ENCODE assay signal across 8 mouse cellular contexts in the genomic region with DNA sequence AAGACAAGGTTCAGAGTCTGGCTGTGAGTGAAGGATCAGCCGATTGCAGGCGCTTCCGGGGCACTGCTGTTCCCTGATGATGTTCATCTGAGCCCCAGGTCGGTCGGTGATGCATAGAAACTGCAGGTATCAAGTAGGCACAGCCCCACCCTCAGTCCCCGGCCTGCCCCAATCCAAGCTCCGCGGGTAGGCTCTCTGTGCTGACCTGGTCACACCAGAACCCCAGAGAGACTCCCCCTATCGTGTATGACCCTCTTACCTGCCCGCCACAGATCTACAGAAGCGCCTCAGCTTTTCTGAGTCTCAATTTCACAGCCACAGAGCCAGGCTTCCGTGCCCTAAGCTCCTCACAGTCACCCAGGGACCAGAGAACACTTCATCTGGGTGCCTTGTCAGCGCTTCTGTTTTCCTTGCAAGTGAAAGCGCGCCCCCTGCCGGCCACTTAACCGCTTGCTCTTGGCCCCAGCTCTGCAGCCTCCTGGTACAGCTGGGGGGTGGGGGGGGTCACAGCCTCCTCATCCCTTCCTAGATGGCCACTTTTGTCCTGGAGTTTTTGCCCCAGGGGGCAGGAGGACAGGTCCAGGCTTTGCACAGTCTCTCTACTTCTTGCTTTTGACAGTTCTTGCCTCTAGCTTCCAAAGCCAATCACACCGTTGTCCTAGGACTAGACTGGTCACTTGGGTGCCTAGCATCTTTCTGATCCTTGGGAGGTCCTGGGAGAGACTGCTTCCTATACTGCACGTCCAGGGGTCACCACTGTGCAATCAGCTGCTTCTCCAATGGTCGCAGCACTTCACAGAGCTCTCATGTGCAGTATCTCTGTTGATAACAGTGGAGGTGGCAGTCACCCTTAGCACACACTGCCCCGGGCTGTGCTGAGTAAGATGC. TPM values are rescaled to one million over a fixed set of nuclear protein-coding genes. Genes with fewer than 3 reads are reported as not detected.
DNase-seq lines count a peak whose midpoint lies in the region; ATAC-seq lines count a peak whose summit lies in the region.

No protein-coding gene starts in this region.

- intact Hi-C loops in left cerebral cortex, postnatal 25 days (cut with DNase I), result loop anchor here (1.0 to 5.0 kb wide), 3 partner anchors 92 to 150 kb away; no protein-coding TSS in a partner anchor

- 35% methylated on average over 21 of the region's 21 CpGs for WGBS in midbrain, embryonic 13.5 days

- H3K4me3 ChIP-seq in midbrain, embryonic 13.5 days (replicated peaks), result no peak overlapping the region

- peak; percentile 95 for DNase-seq in adrenal gland, postnatal 10 days
- peak; percentile 90 for DNase-seq in embryo, embryonic 10.5 days (ENCODE audit: low spot score)
- DNase-seq in gastrocnemius, postnatal 25 days, result peak; percentile 71
- peak; percentile 82 for DNase-seq in kidney, adult 11 months
- peak; percentile 90 for DNase-seq in left cerebral cortex, postnatal 25 days (ENCODE audit: low spot score in 2 of 2)
- peak; percentile 81 for DNase-seq in skeletal muscle tissue, adult 2 months (ENCODE audit: low read depth, low spot score)
- peak; percentile 79 to 91 for DNase-seq in urinary bladder, postnatal 4 days (ENCODE audit: low spot score in 2 of 2)

- H3K27me3 ChIP-seq in midbrain, embryonic 13.5 days, result no peaks in the 10 kb centered on the region

- no peaks in the 10 kb centered on the region for H3K9me3 ChIP-seq in midbrain, embryonic 13.5 days

- H3K27ac ChIP-seq in midbrain, embryonic 13.5 days, result no peak overlapping the region

- no peak overlapping the region for H3K4me2 ChIP-seq in midbrain, embryonic 13.5 days (replicated peaks)

- no peaks in the 10 kb centered on the region for H3K36me3 ChIP-seq in midbrain, embryonic 13.5 days

- peak; percentile 81 for ATAC-seq in midbrain, embryonic 13.5 days

- no peak overlapping the region for H3K9ac ChIP-seq in midbrain, embryonic 13.5 days (replicated peaks)

- H3K4me1 ChIP-seq in midbrain, embryonic 13.5 days (replicated peaks), result 0 out of 2 replicates have a peak, but pooled peaks cover 3% of the 10 kb centered on the region

RNA-seq across cellular contexts. Expression of gene Orm1, which starts 36.9 kb away (rescaled TPM):
- total RNA-seq in adrenal gland, postnatal 10 days (2021), result 10 to 100 TPM in 1 of 2 experiments, 1 to 10 TPM in 1; 3.2 to 11.8 TPM
- 10 to 100 TPM in 1 of 2 experiments, under 1 TPM in 1; 0.38 to 13.6 TPM for total RNA-seq in gastrocnemius, postnatal 25 days (2021)
- not detected for total RNA-seq in left cerebral cortex, postnatal 25 days (2021)
- polyA plus RNA-seq in midbrain, embryonic 13.5 days (2015; fragmentation: Nextera tagmentation; extraction: Ambion mirVana), result not detected in 2 replicates

RNA-seq across cellular contexts. Expression of gene Orm3, which starts 48.5 kb away (rescaled TPM):
- total RNA-seq in adrenal gland, postnatal 10 days (2021), result 1 to 10 TPM; 1.5 to 2.2 TPM
- total RNA-seq in gastrocnemius, postnatal 25 days (2021), result under 1 TPM in 1 of 2 experiments, not detected in 1; 0.38 TPM
- not detected for total RNA-seq in left cerebral cortex, postnatal 25 days (2021)
- not detected in 2 replicates for polyA plus RNA-seq in midbrain, embryonic 13.5 days (2015; fragmentation: Nextera tagmentation; extraction: Ambion mirVana)

RNA-seq across cellular contexts. Expression of gene Orm2, which starts 54.8 kb away (rescaled TPM):
- under 1 TPM in 1 of 2 experiments, not detected in 1; 0.84 TPM for total RNA-seq in adrenal gland, postnatal 10 days (2021)
- total RNA-seq in gastrocnemius, postnatal 25 days (2021), result 1 to 10 TPM in 1 of 2 experiments, not detected in 1; 1.8 TPM
- total RNA-seq in left cerebral cortex, postnatal 25 days (2021), result not detected
- polyA plus RNA-seq in midbrain, embryonic 13.5 days (2015; fragmentation: Nextera tagmentation; extraction: Ambion mirVana), result not detected in 2 replicates
